Mouse (Mus musculus) hematopoietic stem cell, adult 5-6 weeks (primary cell): ENCODE data around the gene Stxbp1. TPM values are rescaled to one million over a fixed set of nuclear protein-coding genes. Genes with fewer than 3 reads are reported as not detected.
A peak's percentile ranks its signal among the peaks of the same experiment; 100 is the strongest.
"Not testable (repeated sequence)": the region's sequence is repeated elsewhere in the genome, so short reads cannot be mapped to it uniquely, and the experiment has no call there.

ENCODE experiments used
- ATAC-seq, 2 experiments: fragments of 125-278 bp in 1 of 2; replicated peaks in 1 of 2; 2 replicates each; pipeline ENCODE4 v1.8.0; 2016 to 2017; ENCODE audit warnings: inconsistent platforms in 2 of 2, mild to moderate bottlenecking in 2 of 2, moderate number of reproducible peaks in 2 of 2, low read depth in 1 of 2, moderate TSS enrichment in 1 of 2; ENCODE audit not compliant: low FRiP score in 2 of 2, poor library complexity in 2 of 2, severe bottlenecking in 2 of 2, insufficient read depth in 1 of 2, low TSS enrichment in 1 of 2
- total RNA-seq: library from RNA; stranded (forward); fragments of 172-1452, 232-1000 nt; gene quantifications from 2 replicates; pipeline ENCODE4 v1.2.3, GENCODE M21; 2017

Gene Stxbp1
- total RNA-seq, 1 experiment from 2014 or later = 6.2 TPM

DNA sequence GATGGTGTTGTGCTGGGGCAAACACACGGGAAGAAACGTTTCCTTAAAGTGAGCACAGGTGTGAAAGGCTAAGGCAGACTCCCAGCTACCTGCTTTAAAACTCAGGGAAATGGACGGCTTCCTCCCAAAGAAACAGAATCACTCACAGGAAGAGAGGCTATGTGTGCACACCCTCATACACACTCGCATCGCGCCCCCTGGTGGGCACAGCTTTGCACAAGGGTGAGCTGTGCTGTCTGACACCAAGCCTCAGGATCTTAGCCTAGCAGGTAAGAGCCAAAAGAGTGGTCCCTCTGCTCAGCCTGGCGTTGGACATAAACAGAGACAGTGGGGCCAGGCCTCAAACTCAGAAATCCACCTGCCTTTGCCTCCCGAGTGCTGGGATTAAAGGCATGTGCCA lies 7.2 kb upstream of the Stxbp1 start:
- peak; percentile 76 to 79 for ATAC-seq

DNA sequence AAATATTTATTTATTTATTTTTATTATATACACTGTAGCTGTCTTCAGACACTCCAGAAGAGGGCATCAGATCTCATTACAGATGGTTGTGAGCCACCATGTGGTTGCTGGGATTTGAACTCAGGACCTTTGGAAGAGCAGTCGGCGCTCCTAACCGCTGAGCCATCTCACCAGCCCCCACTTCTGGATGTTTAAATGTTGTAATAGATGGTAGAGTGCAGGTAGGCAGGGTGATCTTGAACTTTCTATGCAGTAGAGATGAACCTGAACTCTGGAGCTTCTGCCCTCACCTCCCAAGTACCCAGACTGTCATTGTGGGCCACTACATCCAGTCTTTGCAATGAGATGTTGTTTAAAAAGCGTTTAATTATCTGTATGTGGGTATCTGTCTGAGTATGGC lies 6.7 kb upstream of the Stxbp1 start:
- ATAC-seq = not testable (repeated sequence)

DNA sequence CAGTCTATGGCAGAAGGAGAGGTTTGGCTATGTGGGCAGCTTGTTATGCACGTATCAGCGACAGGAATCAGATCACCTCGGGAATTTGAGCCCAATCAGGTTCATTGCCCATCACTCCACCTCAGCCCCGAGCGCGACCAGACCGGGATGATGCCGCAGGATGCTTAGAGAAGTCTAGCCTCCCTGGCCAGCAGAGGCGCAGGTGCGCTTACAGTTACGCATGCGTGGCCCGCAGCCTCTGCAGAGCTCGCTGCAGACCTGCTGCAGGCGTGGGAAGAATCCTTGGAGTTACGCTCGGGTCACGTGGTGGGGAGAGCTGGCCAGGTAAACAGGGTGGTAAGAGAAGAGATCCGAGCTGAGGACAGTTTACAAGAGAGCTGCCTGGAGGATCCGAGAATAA lies 5.1 kb upstream of the Stxbp1 start:
- ATAC-seq = peak; percentile 44 to 50; a peak in 2 of 4 replicates

DNA sequence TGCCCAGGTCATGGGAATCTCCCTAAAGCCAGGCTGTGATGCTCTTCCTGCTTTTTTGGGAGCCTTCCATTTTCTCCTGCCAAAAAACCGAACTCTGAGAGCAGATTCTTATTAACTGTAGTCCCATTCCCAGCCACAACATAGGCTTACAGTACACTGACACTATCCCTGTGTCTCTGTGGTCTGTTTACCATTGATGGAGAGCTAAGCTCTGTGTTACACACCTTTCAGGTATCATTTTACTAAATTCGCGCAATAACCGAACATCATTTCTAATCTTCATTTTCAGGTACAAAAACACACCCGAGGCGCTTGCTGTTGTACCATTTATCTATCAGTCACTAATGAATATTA lies 400 bp upstream of the Stxbp1 start:
- peak; percentile 14 to 38; a peak in 3 of 4 replicates for ATAC-seq

DNA sequence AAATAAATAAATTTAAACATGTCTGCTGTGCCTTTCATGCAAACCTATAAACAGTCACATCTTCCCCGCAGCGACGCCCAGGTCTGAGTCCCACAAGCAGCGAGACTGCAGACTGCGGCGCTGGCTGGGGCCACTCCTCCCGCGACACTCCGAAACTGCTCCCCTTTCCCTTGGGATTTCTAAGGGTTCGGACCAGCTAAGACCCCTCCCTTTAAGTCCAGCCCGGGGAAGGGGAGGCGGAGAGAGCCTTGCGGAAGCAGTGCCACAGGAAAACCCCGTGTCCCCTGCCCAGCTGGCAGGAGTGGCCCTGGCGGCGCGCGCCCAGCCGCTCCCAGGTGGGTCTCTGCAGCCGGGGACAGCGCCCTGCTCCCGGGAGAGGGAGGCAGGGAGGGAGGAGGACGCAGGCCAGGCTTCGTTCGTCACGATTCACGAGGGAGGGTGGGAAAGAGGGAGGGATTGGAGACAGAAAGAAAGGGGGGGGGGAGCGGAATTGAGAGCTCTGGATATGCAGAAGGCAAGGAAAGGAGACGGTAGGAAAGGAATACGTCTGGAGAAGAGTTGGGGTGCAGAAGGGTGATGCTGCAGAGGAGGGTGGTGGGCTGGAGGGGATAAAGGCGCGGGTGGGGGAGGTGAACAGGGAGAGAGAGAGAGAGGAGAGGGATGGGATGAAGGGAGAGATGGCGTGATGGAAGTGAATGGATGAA lies 792 bp downstream of the Stxbp1 start:
- ATAC-seq = peak; percentile 8 to 29; a peak in 1 of 4 replicates

DNA sequence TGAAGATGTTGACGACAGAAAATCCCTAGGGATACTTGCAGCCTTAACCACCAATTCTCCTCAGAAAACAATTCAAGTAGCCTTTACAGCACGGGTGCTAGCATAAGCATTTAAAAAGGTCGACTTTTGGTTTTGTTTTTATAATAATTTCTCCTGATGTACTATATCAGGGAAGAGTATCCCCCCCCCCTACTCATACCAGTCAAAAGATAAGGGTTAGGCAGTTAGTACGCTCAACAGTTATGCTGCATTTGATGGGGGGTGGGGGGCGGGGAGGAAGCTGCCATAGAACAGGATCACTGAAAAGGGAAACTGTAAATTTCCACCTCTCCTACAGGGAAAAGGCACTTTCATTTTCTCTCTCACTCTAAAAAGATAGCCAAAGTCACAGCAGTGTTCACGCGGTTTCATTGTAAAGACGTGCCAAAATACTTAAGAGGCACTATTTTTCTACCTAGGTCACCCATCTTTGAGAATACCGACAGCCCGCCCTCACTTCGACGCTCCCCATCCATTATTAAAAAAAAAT lies 1.4 kb downstream of the Stxbp1 start:
- ATAC-seq = peak in 1 of 2 experiments; percentile 30; a peak in 1 of 4 replicates

DNA sequence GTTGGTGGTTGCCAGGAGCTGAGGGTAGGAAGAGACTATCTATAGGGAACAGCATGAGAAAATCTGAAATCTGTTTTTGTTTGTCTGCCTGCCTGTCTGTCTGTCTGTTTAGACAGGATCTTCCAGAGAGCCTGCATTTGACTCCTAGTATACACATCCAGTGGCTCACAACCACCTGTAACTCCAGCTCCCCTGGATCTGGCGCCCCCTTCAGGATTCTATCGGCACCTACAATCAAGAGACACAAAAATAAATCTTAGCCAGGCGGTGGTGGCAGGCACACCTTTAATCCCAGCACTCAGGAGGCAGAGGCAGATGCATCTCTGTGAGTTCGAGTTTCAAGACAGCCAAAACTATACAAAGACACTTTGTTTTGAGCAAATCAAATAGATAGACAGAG lies 4.5 kb downstream of the Stxbp1 start:
- ATAC-seq = no peak

DNA sequence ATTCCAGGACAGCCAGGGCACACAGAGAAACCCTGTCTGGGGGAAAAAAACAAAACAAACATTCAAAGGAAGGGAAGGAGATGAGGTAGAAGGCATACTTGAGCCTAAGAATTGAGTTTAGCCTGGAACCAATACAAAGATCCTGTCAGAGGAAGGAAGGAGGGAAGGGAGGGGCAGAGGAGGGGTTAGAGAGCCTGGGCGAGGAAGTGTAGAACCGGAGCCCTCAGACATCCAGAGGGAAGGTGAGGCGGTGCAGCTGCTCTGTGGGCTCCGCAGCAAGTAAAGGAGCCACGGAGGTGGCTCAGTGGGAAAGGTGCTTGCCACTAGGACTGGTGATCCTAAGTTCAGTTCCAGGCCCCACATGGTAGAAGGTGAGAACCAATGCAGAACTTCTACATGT lies 5.9 kb downstream of the Stxbp1 start:
- ATAC-seq = 0 out of 4 replicates have a peak, but pooled peaks of 1 of the 2 experiments have one; percentile 38

DNA sequence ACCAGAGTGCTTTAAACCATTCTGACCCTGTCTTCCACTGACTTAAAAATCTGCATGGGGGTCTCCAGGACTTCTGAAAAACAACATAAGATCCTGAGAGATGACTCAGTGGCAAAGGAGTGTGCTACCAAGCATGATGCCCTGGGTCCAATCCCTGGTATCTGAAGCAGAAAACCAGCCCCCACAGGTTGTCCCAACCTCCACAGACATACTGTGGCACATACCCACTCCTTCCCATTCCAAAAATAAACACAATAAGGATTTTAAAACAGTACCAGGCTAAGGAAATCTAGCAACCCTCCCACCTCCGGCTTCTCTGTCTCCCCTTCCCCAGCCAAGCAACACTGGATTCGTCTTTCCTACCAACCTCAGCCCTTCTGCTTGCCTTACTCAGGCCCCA lies 7.8 kb downstream of the Stxbp1 start:
- no peak for ATAC-seq

DNA sequence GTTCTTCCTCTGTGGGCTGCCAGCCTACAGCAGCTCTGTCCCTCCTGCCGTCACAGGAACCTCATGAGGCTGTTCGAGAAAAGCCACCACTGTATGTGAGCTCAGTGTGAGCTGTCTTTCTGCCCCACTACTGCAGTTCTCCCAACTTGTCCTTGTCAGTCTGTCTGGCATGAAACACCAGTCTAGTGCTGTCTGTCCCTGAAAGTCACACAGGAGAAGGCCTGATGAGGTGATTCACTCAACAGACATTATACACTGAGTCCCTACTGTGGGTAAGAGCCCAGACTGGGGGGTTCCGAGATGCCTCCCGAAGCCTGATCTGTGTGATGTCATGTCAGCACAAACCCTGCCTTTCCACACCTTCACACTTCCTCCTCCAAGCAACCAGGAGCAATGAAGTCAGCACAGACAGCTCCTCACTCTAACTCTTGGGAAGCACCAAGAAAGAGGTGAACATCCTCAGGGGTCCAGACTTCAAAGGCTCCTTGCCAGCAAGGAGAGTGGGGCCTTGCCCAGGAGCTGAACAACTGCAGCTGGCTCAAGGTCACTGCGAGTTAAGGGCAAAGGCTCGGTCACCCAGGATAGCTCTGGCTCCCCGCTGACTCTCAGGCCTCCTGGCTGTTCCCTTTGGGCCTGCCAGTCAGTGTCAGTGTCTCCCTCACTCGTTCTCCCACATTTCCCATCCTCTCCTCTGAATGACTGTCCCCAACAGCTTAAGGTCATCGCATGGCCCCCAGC lies 8.7 kb downstream of the Stxbp1 start:
- no peak for ATAC-seq

DNA sequence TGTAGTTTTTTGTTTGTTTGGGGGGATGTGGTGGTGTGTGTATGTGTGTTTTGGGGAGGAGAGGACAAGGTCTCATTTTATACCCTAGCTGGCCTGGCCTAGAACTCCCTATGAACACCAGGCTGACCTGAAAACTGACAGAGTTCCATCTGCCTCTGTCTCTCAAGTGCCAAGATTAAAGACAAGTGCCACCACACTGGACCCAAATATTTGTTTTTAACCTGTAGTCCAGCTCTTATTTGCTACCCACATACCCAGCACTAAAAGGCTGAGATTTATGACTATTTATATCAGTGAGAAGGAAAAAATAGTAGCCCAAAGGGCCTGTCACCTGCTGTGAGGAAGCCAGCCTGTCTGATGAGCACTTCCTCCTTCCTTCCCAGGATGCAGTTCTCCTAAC lies 11.5 kb downstream of the Stxbp1 start:
- no peak for ATAC-seq

DNA sequence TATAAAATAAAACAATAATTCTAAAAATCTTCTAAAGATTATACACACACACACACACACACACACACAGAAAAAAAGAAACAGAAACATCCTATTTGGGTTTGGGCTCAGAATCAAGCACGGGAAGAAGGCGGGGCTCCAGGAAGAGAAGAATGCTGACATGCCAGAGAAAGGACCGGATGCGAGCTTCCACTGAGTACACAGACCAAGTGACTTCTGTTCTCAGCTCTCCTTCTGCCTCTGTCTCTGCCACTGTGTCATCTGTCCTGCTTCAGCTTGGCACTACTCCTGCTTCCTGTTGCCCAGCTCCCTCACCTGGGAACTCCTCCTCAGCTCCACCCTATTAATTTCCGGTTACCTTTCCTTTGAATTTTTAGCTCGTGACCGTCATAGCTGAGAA lies 12.5 kb downstream of the Stxbp1 start:
- ATAC-seq = peak; percentile 65 to 72; a peak in 2 of 4 replicates

DNA sequence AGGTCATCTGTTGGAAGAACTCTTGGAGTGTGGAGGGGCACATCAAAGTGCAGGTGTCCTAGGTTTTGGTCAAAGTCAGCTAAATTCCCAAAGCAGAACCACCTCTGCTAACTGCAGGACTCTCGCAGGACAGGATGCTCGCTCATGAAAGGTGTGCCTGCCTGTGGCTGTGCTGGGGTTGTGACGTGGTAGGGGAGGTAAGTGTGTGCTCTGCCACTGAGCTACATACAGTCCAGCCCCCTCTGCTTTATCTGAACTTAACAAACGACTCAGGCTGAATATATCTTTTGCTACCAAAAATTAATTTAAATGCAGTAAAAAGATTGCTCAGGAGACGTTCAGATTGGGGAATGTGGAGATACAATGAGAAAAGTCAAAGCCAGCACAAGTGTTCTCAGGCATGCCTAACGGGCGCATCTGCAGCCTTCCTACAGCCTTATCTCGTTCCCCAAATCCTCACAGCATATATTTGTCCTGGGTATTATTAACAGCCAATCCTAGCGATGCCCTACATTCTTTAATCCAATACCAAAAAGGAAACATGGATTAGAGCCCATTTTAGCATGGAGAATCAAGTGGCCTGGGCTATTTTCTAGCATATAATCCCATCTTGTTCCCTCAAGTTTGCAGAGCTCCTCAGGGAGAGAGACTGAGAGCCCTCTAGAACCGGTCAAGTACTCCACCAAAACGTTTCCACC lies 17.9 kb downstream of the Stxbp1 start:
- no peak for ATAC-seq

DNA sequence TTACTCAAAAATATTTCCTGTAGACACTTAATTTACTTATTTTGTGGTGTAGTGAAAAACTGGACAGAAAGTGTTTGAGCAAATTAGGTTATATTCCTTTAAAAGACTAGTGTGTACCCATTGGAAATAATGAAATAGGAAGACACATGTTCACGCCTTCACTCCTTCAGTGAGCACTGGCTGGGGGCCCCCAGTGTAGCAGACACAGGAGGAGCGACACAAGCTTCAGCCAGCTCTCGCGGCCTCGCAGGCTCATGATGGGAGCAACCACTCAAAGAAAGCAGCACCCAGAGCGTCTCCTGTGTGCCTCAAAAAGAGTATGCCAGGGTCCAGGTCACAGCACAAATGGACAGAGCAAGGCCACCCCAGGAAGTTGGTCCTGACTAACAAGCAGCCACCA lies 21.2 kb downstream of the Stxbp1 start:
- no peak for ATAC-seq

DNA sequence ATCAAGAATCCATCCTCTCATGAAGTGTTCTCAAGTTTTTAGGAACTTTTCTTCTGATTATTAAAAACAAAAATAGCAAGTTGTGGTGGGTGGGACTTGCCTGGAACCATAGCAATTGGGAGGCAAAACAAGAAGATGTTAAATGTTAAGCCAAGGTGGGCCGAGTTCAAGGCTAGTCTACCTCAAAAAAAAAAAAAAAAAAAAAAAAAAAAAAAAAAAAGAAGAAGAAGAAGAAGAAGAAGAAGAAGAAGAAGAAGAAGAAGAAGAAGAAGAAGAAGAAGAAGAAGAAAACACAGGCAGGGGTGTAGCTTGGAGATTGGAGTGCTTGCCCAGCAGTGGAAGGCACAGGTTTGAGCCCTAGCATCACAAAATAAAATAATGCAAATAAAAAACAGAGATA lies 22.3 kb downstream of the Stxbp1 start:
- no peak for ATAC-seq

DNA sequence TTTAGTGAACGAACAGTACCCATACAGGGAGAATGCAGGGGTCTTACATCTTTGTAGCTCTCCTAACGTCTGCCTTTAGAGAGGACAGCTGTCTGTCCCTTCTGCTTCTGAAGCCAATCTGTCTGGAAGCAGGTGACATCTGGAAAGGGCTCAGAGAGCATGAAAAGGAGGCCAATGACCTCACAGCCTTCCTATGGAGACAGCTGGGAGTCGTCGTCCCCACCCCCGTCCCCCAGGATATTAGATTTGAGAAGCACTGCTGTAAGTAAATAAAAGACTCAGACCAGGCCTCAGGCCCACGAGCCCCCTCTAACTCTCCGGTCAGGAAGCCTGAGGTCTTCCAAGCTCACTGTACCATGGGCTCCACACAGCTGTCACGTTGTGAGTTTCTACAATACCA lies 22.9 kb downstream of the Stxbp1 start:
- ATAC-seq = no peak

DNA sequence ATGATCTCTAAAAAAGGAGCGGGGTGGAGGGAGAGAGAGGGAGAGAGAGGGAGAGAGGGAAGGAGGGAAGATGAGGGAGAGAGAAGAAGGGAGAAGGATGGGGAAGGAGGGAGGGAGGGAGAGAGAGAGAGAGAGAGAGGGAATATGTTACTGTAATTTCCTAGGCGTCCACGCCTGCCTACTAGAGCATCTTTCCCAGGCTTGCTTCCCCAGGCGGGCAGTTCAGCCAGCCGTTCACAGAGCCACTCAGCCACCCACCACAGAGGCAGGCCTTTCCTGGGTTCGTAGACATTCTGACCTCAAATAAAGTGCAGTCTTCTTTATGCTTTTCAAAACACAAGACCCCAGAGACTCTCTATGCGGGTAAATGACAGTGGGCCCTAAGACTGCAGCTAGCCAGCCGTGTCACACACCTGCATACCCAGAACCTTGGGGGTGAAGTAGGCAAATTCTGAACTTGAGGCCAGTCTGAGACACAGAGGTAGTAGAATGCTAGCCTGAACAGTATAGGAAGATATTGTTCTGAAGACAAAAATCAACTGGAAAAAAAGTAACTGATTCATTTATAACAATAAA lies 23.4 kb downstream of the Stxbp1 start:
- no peak for ATAC-seq

DNA sequence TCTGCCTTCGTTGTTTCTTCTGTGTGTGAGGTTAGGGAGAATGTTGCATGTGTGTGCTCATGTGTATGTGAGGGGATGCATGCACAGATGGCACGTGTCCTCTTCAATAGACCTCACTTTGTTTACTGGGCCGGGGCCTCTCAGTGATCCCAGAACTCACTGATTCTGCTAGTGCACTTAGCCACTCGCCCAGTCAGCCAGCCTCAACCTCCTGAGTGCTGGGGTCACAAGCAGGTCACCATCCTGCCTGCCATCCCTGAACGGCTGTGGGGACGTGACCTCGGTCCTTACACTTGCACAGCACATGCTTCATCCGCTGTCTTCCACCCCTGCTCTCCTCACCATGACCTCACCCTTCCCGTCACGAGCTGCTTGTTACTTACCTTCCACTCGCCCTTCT lies 23.9 kb downstream of the Stxbp1 start:
- no peak for ATAC-seq
